Comparison of ENCODE assay signal across 9 mouse cellular contexts in genomic region chr11:69046395-69046774, GRCm38 (mm10). TPM values are rescaled to one million over a fixed set of nuclear protein-coding genes. Genes with fewer than 3 reads are reported as not detected.
DNase-seq lines count a peak whose midpoint lies in the region; ATAC-seq and TF ChIP-seq lines count a peak whose summit lies in the region.
"Had no signal": no experiment of that assay in that cellular context is flagged by ENCODE, and none has a peak within 500 bp of the region (broad histone marks: within the 10 kb centered on the region; RNA-seq: fewer than 3 reads in every experiment).

No protein-coding gene starts in this region.

- no peak for TF ChIP-seq EP300 in heart, adult 2 months (IDR thresholded peaks at IDR 0.05; ENCODE audit: insufficient read depth, low read depth, low read length)

- H3K27me3 ChIP-seq in heart, adult 2 months (ENCODE audit: control insufficient read depth, insufficient read depth, low read length): no peaks in the 10 kb centered on the region
- no peaks in the 10 kb centered on the region for H3K27me3 ChIP-seq in E14TG2a.4 (ENCODE audit: insufficient read depth, low read length)
- no peaks in the 10 kb centered on the region for H3K27me3 ChIP-seq in forebrain, embryonic 16.5 days (replicated peaks; ENCODE audit: control insufficient read depth, insufficient read depth, low read length)
- no peaks in the 10 kb centered on the region for H3K27me3 ChIP-seq in liver, embryonic 16.5 days (ENCODE audit: control insufficient read depth, insufficient read depth, low read depth, low read length)

- TF ChIP-seq CTCF in heart, adult 2 months (IDR thresholded peaks at IDR 0.05): no peak
- TF ChIP-seq CTCF in E14TG2a.4 (conservative IDR thresholded peaks at IDR 0.05; ENCODE audit: low read length): no peak

- no peak for TF ChIP-seq POLR2A in heart, adult 2 months (IDR thresholded peaks at IDR 0.05; ENCODE audit: insufficient read depth, low read depth, low read length)

- no peak for ATAC-seq in forebrain, embryonic 16.5 days
- ATAC-seq in liver, embryonic 16.5 days (ENCODE audit: low read depth): no peak

- intact Hi-C loops in heart, adult 2 months (cut with DNase I): no loop called here
- intact Hi-C loops in heart, postnatal 10 days (cut with DNase I): no loop called here

- H3K79me2 ChIP-seq in heart, adult 2 months (replicated peaks; ENCODE audit: control insufficient read depth, insufficient read depth, low read length): no peaks in the 10 kb centered on the region

- no peaks in the 10 kb centered on the region for H3K9me3 ChIP-seq in E14TG2a.4 (ENCODE audit: low read length)
- H3K9me3 ChIP-seq in forebrain, embryonic 16.5 days (ENCODE audit: control insufficient read depth, low read length): no peaks in the 10 kb centered on the region
- H3K9me3 ChIP-seq in liver, embryonic 16.5 days (replicated peaks; ENCODE audit: control insufficient read depth, low read length): no peaks in the 10 kb centered on the region

- H3K36me3 ChIP-seq in heart, adult 2 months (ENCODE audit: control insufficient read depth, insufficient read depth, low read length): no peaks in the 10 kb centered on the region
- H3K36me3 ChIP-seq in E14TG2a.4 (ENCODE audit: insufficient read depth, low read length): peaks cover 42% of the 10 kb centered on the region
- no peaks in the 10 kb centered on the region for H3K36me3 ChIP-seq in forebrain, embryonic 16.5 days (ENCODE audit: control insufficient read depth, insufficient read depth)
- H3K36me3 ChIP-seq in liver, embryonic 16.5 days (ENCODE audit: control insufficient read depth, insufficient read depth): peaks cover 38% of the 10 kb centered on the region

- no peak overlapping the region for H3K27ac ChIP-seq in heart, adult 2 months
- no peak overlapping the region for H3K27ac ChIP-seq in forebrain, embryonic 16.5 days (ENCODE audit: low read length)
- peak overlapping the region; percentile 92 for H3K27ac ChIP-seq in liver, embryonic 16.5 days (ENCODE audit: low read length)

- H3K4me3 ChIP-seq in heart, adult 2 months: peak overlapping the region; percentile 70; the same call in 1 of the 2 replicates
- peak overlapping the region; percentile 96 for H3K4me3 ChIP-seq in E14TG2a.4 (replicated peaks; ENCODE audit: low read length)
- peak overlapping the region; percentile 65 for H3K4me3 ChIP-seq in forebrain, embryonic 16.5 days (replicated peaks; ENCODE audit: low read length)
- peak overlapping the region; percentile 77 for H3K4me3 ChIP-seq in liver, embryonic 16.5 days (ENCODE audit: low read depth, low read length)

- peak overlapping the region; percentile 96 for H3K4me2 ChIP-seq in forebrain, embryonic 16.5 days (ENCODE audit: low read length)
- peak overlapping the region; percentile 77 for H3K4me2 ChIP-seq in liver, embryonic 16.5 days (ENCODE audit: low read depth, low read length)

- WGBS in heart, adult 2 months: 18% methylated on average over 9 of the region's 9 CpGs
- 15% methylated on average over 9 of the region's 9 CpGs for WGBS in forebrain, embryonic 16.5 days
- 6% methylated on average over 9 of the region's 9 CpGs for WGBS in liver, embryonic 16.5 days (ENCODE audit: insufficient replicate concordance)

- H3K4me1 ChIP-seq in heart, adult 2 months (ENCODE audit: control insufficient read depth, insufficient read depth, low read length): peaks cover 1% of the 10 kb centered on the region; the same call in 1 of the 2 replicates
- peaks cover 46% of the 10 kb centered on the region for H3K4me1 ChIP-seq in E14TG2a.4 (replicated peaks; ENCODE audit: low read depth, low read length)
- H3K4me1 ChIP-seq in forebrain, embryonic 16.5 days (replicated peaks; ENCODE audit: control insufficient read depth, insufficient read depth, low read length): peaks cover 15% of the 10 kb centered on the region
- peaks cover 26% of the 10 kb centered on the region for H3K4me1 ChIP-seq in liver, embryonic 16.5 days (ENCODE audit: control insufficient read depth, low read depth, low read length)

- DNase-seq in heart, adult 2 months: no peak
- no peak for DNase-seq in heart, postnatal 10 days
- no peak for DNase-seq in embryo, embryonic 10.5 days (ENCODE audit: low spot score)
- DNase-seq in retina, embryonic 14.5 days (ENCODE audit: low spot score): no peak
- DNase-seq in right cerebral cortex, postnatal 14 days: no peak
- DNase-seq: left cerebral cortex, postnatal 4 days had no signal

- no peak overlapping the region for H3K9ac ChIP-seq in heart, adult 2 months (ENCODE audit: low read depth, low read length)
- peak overlapping the region; percentile 42 for H3K9ac ChIP-seq in forebrain, embryonic 16.5 days (replicated peaks; ENCODE audit: low read depth, low read length)
- peak overlapping the region; percentile 88 for H3K9ac ChIP-seq in liver, embryonic 16.5 days (ENCODE audit: low read depth, low read length)

RNA-seq across cellular contexts. Expression of gene Aurkb, which starts 0.9 kb away (rescaled TPM):
- under 1 TPM; 0.21 to 0.59 TPM for total RNA-seq in heart, adult 2 months (2021)
- polyA plus RNA-seq in heart, adult 2 months (2012; rRNA removed): 0.61 and 1.1 TPM in 2 replicates
- 10 to 100 TPM; 11.6 to 15.4 TPM for total RNA-seq in heart, postnatal 10 days (2021)
- 56.7 and 68.2 TPM in 2 replicates for polyA plus RNA-seq in forebrain, embryonic 16.5 days (2015; fragmentation: Nextera tagmentation; extraction: Ambion mirVana)
- polyA plus RNA-seq in liver, embryonic 16.5 days (2015; fragmentation: Nextera tagmentation; extraction: Ambion mirVana): 101 and 107 TPM in 2 replicates

RNA-seq across cellular contexts. Expression of gene Borcs6, which starts 13.1 kb away (rescaled TPM):
- 10 to 100 TPM; 15.3 to 17.8 TPM for total RNA-seq in heart, adult 2 months (2021)
- 13.0 and 14.2 TPM in 2 replicates for polyA plus RNA-seq in heart, adult 2 months (2012; rRNA removed)
- 10 to 100 TPM; 16.7 to 19.4 TPM for total RNA-seq in heart, postnatal 10 days (2021)
- 11.4 and 12.3 TPM in 2 replicates for polyA plus RNA-seq in forebrain, embryonic 16.5 days (2015; fragmentation: Nextera tagmentation; extraction: Ambion mirVana)
- polyA plus RNA-seq in liver, embryonic 16.5 days (2015; fragmentation: Nextera tagmentation; extraction: Ambion mirVana): 3.1 and 3.6 TPM in 2 replicates

RNA-seq across cellular contexts. Expression of gene Tmem107, which starts 24.2 kb away (rescaled TPM):
- total RNA-seq in heart, adult 2 months (2021): 1 to 10 TPM; 5.6 to 6.6 TPM
- polyA plus RNA-seq in heart, adult 2 months (2012; rRNA removed): 15.9 and 26.1 TPM in 2 replicates
- total RNA-seq in heart, postnatal 10 days (2021): 1 to 10 TPM; 5.8 to 7.8 TPM
- 43.7 and 48.4 TPM in 2 replicates for polyA plus RNA-seq in forebrain, embryonic 16.5 days (2015; fragmentation: Nextera tagmentation; extraction: Ambion mirVana)
- polyA plus RNA-seq in liver, embryonic 16.5 days (2015; fragmentation: Nextera tagmentation; extraction: Ambion mirVana): 20.2 and 21.7 TPM in 2 replicates

RNA-seq across cellular contexts. Expression of gene Ctc1, which starts 30.7 kb away (rescaled TPM):
- 10 to 100 TPM; 10.7 to 15.7 TPM for total RNA-seq in heart, adult 2 months (2021)
- 21.5 and 26.8 TPM in 2 replicates for polyA plus RNA-seq in heart, adult 2 months (2012; rRNA removed)
- 10 to 100 TPM; 21.9 to 26.6 TPM for total RNA-seq in heart, postnatal 10 days (2021)
- 70.1 and 79.1 TPM in 2 replicates for polyA plus RNA-seq in forebrain, embryonic 16.5 days (2015; fragmentation: Nextera tagmentation; extraction: Ambion mirVana)
- 17.2 and 23.0 TPM in 2 replicates for polyA plus RNA-seq in liver, embryonic 16.5 days (2015; fragmentation: Nextera tagmentation; extraction: Ambion mirVana)

RNA-seq across cellular contexts. Expression of gene Pfas, which starts 38.1 kb away (rescaled TPM):
- 1 to 10 TPM; 5.9 to 6.4 TPM for total RNA-seq in heart, adult 2 months (2021)
- polyA plus RNA-seq in heart, adult 2 months (2012; rRNA removed): 8.5 and 11.5 TPM in 2 replicates
- 1 to 10 TPM; 9.3 to 9.5 TPM for total RNA-seq in heart, postnatal 10 days (2021)
- polyA plus RNA-seq in forebrain, embryonic 16.5 days (2015; fragmentation: Nextera tagmentation; extraction: Ambion mirVana): 21.7 and 24.7 TPM in 2 replicates
- 13.7 and 15.4 TPM in 2 replicates for polyA plus RNA-seq in liver, embryonic 16.5 days (2015; fragmentation: Nextera tagmentation; extraction: Ambion mirVana)

Comparison
In these comparisons a context has a peak if more than half of its experiments do, and no peak if none do; other contexts are left out.
1. RNA of gene Aurkb, which starts 0.9 kb away (polyA plus RNA-seq): 101 to 107 TPM in liver, embryonic 16.5 days and 56.7 to 68.2 TPM in forebrain, embryonic 16.5 days; 0.61 to 1.1 TPM in heart, adult 2 months; every median in the first group is over 10 times any median in the second.
2. Peak in every context shown above with its lines, with median percentiles within 50 percentile points of each other: H3K4me3 ChIP-seq.